ENCODE assay signal across 33 mouse cellular contexts in genomic region chr12:43851264-43852009, GRCm38 (mm10).
"Had no signal": no experiment of that assay in that cellular context is flagged by ENCODE, and none has a peak within 500 bp of the region (broad histone marks: within the 10 kb centered on the region; RNA-seq: fewer than 3 reads in every experiment).

No protein-coding gene starts in this region.

- DNase-seq: left cerebral cortex, postnatal 4 days; liver; liver, embryonic 13.5 days; liver, postnatal 0 days; lung, adult 18-20 months; lung, adult 2 months; lung, embryonic 14.5 days; lung, postnatal 10 days; lung, postnatal 14 days; lung, postnatal 36 days; lung, postnatal 4 days; midbrain, embryonic 14.5 days had no signal

- H3K27me3 ChIP-seq: limb, embryonic 12.5 days; limb, embryonic 13.5 days; limb, embryonic 15.5 days; liver, embryonic 12.5 days; liver, embryonic 13.5 days; liver, embryonic 15.5 days; lung, embryonic 15.5 days; megakaryocyte, embryonic 14.5 days; midbrain, embryonic 12.5 days; midbrain, embryonic 13.5 days; midbrain, embryonic 15.5 days; neural tube, embryonic 12.5 days; neural tube, embryonic 13.5 days had no signal

- H3K9me3 ChIP-seq: limb, embryonic 10.5 days; limb, embryonic 12.5 days; limb, embryonic 13.5 days; limb, embryonic 15.5 days; liver, embryonic 12.5 days; liver, embryonic 13.5 days; liver, embryonic 15.5 days; lung, embryonic 15.5 days; megakaryocyte, embryonic 14.5 days; midbrain, embryonic 10.5 days; midbrain, embryonic 12.5 days; midbrain, embryonic 13.5 days; midbrain, embryonic 15.5 days; neural tube, embryonic 12.5 days; neural tube, embryonic 13.5 days had no signal

- H3K4me1 ChIP-seq: limb, embryonic 12.5 days; limb, embryonic 15.5 days; liver, embryonic 12.5 days; liver, embryonic 13.5 days; liver, embryonic 15.5 days; lung, embryonic 15.5 days; megakaryocyte, embryonic 14.5 days; midbrain, embryonic 10.5 days; midbrain, embryonic 12.5 days; midbrain, embryonic 13.5 days; midbrain, embryonic 15.5 days; neural tube, embryonic 12.5 days; neural tube, embryonic 13.5 days had no signal

- H3K9ac ChIP-seq: limb, embryonic 12.5 days; limb, embryonic 13.5 days; limb, embryonic 15.5 days; liver, embryonic 12.5 days; liver, embryonic 13.5 days; liver, embryonic 14.5 days; liver, embryonic 15.5 days; liver, postnatal 0 days; lung, embryonic 14.5 days; lung, embryonic 15.5 days; midbrain, embryonic 12.5 days; midbrain, embryonic 13.5 days; midbrain, embryonic 15.5 days; neural tube, embryonic 12.5 days; neural tube, embryonic 13.5 days had no signal

- H3K27ac ChIP-seq: limb, embryonic 10.5 days; limb, embryonic 12.5 days; limb, embryonic 13.5 days; limb, embryonic 15.5 days; liver, embryonic 12.5 days; liver, embryonic 13.5 days; liver, embryonic 14.5 days; liver, embryonic 15.5 days; lung, embryonic 15.5 days; macrophage; midbrain, embryonic 10.5 days; midbrain, embryonic 12.5 days; midbrain, embryonic 13.5 days; midbrain, embryonic 15.5 days; neural tube, embryonic 12.5 days; neural tube, embryonic 13.5 days had no signal

- H3K36me3 ChIP-seq: limb, embryonic 10.5 days; limb, embryonic 12.5 days; limb, embryonic 13.5 days; limb, embryonic 15.5 days; liver, embryonic 12.5 days; liver, embryonic 13.5 days; liver, embryonic 15.5 days; lung, embryonic 15.5 days; midbrain, embryonic 10.5 days; midbrain, embryonic 12.5 days; midbrain, embryonic 13.5 days; midbrain, embryonic 15.5 days; neural tube, embryonic 12.5 days; neural tube, embryonic 13.5 days had no signal

- H3K4me2 ChIP-seq: limb, embryonic 12.5 days; limb, embryonic 13.5 days; limb, embryonic 15.5 days; liver, embryonic 11.5 days; liver, embryonic 12.5 days; liver, embryonic 13.5 days; liver, embryonic 15.5 days; lung, embryonic 14.5 days; lung, embryonic 15.5 days; midbrain, embryonic 11.5 days; midbrain, embryonic 12.5 days; midbrain, embryonic 13.5 days; midbrain, embryonic 15.5 days; neural tube, embryonic 12.5 days; neural tube, embryonic 13.5 days had no signal

- ATAC-seq: liver, embryonic 12.5 days; liver, postnatal 0 days; lung, postnatal 0 days; midbrain, embryonic 13.5 days; midbrain, embryonic 15.5 days; midbrain, embryonic 16.5 days had no signal

- H3K4me3 ChIP-seq: limb, embryonic 10.5 days; limb, embryonic 12.5 days; limb, embryonic 13.5 days; limb, embryonic 15.5 days; liver, embryonic 12.5 days; liver, embryonic 13.5 days; liver, embryonic 15.5 days; lung, embryonic 15.5 days; megakaryocyte, embryonic 14.5 days; midbrain, embryonic 10.5 days; midbrain, embryonic 12.5 days; midbrain, embryonic 13.5 days; midbrain, embryonic 15.5 days; myocyte; neural tube, embryonic 12.5 days; neural tube, embryonic 13.5 days had no signal
